Mouse (Mus musculus) thymus, adult 18-20 months (tissue): Measurements from ENCODE around the gene Iars2.

Experiments used
- DNase-seq, 2 experiments: peaks; one replicate each; pipeline ENCODE4 v3.0.0; 2022; ENCODE audit warnings: mixed read lengths in 2 of 2

The Iars2 gene

DNA sequence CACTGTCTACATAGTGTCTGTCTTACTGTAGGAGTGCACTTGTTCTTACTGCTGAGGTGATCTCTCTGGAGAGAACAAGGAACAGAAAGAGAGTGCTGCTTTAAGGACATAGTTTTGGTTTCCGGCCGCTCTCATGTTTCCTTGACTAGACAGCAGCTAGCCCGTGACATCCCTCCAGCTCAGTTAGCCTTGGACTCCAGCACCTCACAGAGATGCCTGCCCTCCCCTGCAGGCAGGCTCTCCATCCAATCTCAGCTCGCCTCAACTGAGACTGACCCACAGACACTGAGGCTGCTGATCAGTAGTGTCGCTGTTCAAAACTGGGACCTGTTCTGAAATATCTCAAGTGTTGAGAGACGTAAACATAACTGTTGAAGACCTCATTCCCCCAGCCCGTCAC is 53.2 kb downstream of the Iars2 start:
- DNase-seq, result no peak

DNA sequence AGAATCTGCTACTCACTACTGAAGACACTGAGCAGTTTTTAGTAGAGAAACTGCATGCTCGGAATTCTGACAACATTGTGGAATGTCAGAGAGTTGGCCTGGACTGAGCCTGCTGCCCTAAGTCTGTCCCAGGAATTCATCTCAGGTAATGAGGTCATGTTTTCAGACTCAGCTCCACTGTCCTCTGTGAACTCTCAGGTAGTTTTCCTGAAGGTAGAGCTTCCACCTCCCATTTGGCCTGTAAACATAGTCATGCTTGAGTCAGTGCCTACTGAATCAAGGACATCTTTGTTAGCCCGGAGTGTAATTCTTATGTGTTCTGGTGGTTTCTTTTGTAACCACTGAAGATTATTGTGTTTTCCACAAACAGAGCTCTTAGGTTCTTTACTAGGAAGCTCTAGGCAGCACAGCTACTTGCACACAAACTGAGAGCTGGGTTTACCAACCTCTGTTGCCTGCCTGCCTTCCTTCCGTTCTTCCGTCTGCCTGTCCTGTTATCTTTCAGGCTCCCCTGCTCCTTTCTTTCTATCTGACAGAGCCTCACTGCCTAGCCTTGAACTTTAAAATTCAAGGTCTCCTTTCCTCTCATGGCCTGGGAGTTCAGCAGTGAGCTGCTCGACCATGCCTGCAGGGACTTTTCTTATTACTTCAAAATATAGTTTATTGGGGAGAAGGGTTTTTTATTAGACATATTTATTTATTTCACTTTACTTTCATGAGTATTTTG is 54.2 kb downstream of the Iars2 start:
- DNase-seq, result no peak

DNA sequence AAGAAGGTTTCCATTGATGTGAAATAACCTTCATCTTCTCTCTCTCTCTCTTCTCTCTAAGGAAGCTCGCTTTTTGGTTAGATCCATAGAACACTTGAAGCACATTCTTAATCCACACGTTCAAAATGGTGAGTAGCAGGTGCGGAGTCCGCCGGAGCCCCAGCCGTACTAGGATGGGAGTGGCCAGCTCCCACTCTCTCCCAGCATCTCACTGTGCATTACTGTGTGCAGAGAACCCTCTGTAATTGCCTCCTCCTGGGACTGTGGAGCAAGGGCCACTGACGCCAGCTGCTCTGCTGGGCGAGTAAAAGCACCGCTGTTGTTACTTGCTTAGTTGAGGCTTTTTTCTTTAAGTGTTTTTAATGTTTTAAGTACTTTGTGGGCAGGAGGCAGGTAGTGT is 57.8 kb downstream of the Iars2 start:
- no peak for DNase-seq

DNA sequence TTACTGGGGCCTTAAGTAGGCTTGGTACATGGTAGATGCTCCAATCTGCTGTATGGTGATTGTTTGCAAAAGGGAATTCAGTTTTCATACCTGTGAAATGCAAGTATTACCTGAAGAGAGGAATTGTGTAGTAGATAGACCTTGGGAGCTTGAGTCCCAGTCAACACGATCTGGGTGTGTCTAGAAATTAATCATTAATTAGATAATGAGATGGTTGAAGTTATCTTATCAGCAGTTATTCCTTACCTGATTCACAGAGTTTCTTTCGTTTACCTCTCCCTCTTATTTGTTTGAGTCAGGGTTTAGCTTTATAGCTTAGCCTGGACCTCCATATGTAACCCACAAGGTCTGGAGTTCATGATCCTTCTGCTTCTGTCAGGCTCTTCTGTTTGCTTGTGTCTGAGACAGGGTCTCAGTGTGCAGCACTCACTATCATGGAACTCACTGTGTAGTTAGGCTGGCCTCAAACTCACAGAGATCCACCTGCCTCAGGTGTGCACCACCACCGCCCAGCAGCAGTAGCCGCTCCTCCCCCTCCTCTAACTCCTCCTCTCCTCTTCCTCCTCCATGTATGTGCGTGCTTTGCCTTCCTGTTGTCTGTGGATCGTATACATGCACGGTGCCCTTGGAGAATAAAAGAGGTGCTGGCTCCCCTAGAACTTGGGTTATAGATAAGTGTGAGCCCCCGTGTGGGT is 58.6 kb downstream of the Iars2 start:
- DNase-seq, result no peak

DNA sequence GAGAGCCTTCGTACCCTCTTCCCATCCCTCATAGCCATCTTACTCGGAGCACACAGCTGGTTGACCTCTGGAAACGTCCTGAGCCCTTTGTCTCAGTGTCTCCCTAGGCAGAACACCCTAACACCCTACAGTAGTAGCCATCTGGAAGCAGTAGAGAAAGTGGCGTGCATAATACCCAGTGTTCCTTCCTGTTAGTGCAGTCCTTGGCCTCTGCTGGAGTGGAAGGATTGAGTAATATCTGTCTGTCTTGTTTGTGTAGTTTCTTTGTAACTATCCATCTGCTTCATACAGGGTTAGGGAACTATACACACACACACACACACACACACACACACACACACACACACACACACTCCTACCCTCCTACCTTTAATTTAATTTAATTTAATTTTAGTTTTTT is 60.5 kb downstream of the Iars2 start:
- DNase-seq, result no peak

DNA sequence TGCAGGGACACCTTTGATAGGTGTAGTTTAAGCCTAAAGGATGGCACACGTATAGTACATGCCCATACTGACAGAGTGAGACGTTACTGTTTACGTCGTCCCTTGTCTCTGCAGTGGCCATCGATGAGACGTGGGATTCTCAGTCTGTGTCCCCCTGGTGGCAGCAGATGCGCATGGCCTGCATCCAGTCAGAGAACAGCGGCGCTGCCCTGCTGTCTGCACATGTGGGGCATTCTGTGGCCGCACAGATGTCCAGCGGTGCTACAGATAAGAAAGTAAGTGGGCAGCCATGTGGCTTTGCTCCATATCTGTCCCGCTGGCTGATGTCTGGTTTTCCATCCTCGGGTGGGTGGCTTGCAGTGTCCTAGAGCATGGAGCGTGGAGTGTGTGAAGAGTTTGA is 66.6 kb downstream of the Iars2 start:
- no peak for DNase-seq

DNA sequence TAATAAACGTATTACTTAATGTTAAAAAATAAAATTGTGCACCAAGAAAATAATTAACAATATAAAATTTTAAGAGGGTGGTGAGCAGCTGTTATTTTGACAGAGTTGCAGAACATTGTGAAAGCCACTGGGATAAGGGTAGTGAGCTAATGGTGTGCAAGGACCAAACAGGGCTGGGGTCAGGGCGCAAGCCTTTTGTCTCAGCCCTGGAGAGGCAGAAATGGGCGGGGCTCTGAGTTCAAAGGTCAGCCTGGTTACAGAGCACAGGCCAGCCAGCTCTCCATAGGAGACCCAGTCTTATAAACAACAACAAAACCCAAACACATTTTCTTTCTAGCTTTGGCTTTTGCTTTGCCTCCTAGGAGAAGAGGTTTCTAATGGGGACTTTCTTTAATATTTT is 72.4 kb downstream of the Iars2 start:
- DNase-seq, result no peak

DNA sequence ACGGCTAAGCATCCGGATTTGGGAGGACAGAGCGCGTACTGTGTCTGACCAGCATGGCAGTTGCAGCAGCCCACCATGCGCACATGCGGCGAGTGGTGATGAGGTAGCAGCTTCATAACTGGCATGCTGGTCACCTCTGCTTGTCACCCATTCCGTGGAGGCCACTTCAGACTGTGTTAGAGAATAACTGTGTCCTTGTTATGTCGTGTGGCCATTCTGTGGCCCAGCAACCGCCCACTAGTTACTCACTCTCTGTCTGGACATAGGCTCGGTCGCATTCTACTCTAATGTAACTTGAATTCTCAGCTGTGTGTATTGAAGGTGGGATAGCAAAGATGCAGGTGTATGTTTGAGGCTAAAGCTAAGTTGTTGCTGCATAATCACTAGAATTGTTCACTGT is 73.9 kb downstream of the Iars2 start:
- DNase-seq, result no peak

DNA sequence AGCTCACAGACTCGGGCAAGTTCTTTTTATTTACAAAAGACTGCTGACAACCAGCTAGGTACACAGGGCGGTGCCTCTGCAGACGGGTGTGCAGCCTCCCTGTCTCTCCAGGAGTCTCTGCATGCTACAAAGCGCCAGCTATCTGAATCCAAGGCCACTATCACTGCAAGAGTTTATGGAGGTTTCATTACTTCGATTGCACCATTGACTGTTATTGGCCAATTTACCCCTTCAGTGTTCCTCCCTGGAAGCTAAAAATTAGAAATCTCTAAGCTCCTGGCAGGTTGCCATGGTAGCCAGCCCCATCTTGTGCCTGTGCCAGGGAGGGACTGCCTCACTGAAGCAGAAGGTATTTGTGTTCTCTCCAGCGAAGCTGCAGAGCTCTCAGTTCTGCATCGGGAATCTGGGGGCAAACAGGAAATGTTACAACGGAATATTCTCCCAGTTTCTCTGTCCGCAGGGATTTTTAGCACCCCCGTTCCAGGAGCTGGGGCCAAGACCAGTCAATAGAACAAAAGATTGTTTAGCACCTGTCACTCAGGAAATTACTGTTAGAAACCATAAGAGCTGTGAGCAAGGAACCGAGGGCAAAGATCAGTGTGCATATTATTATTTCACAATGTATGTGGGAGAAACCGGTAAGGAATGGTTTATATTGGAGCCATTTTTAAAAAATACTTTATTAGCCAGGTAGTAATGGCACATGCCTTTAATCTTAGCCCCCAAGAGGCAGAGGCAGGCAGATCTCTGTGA is 75.9 kb downstream of the Iars2 start:
- no peak for DNase-seq

DNA sequence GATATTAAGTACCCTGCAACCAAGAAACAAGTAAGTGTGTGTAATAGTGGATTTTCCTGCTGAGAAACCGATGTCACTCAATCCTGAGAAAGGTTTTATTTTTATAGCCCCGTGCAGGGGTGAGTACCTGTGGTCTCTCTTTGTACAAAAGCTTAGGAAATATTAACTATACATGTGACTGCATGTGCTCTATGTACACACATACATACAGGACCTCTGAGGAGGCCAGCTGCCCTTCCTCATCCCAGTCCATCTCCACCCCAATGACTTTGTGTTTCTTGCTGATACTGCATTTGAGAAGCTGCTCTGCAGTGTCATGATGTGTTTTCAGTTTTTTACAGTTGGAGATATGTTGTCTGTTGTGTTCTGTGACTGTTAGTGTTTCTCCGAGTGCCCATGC is 76.8 kb downstream of the Iars2 start:
- DNase-seq, result no peak

DNA sequence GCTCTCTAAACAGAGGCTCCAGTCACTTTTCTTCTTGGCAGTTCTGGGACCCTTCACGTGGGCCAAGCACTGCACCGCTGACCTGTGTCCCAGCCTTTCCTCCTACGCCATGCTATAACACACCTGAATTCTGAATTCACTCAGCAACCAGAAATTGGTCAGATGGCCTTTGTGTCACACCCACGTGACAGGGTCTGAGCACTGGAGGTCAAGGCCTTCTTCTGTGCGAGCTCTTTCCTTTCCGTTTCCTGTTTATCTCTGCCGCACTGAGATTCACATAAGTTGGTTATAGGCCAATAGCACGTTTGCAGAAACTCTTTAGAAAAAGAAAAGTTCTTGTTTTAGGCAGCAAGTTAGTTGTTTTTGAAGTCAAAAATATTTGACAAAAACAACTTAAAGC is 80.5 kb downstream of the Iars2 start:
- no peak for DNase-seq

DNA sequence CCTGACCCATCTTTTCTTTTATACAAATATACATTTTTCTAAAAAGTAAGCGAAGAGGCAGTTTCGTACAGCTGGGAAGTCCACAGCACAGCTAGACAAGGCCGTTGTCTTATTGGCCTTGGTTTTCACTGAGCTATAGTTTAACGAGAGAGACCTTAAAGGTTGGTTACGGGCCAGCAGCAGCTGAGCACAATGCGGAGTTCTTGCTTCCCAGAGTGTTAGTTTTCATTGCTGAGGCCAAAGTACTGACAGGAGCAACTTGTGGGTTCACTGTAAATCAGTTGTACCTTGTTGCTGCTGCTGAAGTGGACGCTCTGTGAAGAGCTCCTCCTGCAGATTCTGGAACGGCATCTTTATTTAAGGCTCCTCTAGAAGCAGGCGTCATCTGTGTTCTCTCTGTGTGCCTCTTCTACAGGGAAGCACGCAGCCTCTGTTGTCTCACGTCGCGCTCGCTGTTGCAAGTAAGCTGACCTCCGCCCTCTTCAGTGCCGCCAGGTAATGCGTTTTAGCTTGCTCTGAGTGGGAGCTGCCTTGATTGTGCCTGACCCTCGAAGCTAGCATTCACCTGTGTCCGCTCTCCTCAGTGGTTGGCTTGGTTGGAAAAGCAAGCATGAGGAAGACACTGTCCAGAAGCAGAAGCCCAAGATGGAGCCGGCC is 81.6 kb downstream of the Iars2 start:
- DNase-seq, result no peak

DNA sequence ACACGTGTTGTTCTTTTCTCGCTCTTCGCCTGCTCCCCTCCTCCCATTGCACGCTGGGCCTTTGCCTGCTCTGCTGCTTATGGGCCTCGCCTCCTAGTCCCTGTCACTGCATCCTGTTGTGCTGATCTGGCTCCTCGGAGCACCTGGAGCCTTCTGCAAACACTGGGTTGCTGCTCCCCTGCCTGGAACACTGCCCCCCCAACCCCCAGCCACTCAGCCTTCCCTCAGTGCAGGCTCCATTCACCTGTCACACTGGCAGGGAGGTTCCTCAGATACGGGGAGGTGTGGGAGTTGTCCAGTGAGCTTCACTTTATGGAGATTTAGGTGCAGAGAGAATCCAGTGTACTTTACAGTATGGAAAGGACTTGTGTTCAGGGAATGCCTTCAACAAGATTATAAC is 83.7 kb downstream of the Iars2 start:
- DNase-seq, result no peak

DNA sequence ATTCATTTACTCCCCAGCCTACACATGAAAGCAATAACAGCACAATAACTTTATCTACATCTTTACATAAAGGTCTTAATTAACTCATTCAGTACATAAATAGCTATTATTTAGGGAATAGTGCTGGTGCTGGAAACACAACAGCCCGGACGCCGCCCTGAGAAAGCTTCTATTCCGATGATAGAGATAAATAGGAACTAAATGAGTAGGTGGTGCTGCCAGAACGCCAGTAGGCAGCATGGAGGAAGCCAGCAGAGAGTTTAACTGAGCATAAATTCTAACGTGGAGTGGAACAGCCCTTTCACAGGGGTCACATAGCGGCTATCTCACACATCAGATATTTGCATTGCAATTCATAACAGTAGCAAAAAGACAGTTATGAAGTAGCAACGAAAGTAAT is 86.2 kb downstream of the Iars2 start:
- no peak for DNase-seq

DNA sequence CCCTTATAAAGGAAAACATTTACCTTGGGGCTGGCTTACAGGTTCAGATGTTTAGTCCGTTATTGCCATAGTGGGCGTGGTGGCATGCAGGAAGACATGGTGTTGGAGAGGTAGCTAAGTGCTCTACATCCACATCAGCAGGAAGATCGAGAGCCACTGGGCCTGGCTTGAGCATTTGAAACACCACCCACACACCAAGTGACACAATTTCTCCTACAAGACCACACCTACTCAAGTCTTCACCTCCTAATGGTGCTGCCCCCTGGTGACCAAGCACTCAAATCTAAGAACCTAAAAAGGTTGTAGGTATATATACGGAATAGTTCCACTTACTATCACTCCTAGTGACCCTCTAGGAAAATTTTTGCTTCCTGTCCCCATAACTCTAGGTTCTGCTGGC is 92.7 kb downstream of the Iars2 start:
- no peak for DNase-seq

DNA sequence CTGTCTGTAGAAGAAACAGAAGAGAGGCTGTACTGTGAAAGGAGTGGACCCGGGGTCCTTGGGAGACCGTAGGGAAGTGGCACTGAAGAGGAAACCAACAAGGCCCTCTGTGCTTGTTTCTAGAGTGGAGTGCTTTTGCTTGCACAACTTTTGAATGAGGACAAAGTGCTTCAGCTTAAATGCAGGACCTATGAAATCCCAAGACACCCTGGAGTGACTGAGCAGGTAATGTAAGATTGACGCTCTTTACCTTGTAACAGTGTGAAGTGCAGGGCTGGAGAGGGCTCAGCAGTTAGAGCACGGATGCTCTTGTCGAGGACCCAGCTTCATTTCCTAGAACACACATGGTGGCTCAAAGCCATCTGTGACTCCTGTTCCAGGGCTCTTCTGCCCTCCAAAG is 93.4 kb downstream of the Iars2 start:
- no peak for DNase-seq
